Mouse (Mus musculus) heart, embryonic 16.5 days (tissue): Measurements from ENCODE around the gene Dkc1. TPM values are rescaled to one million over a fixed set of nuclear protein-coding genes. Genes with fewer than 3 reads are reported as not detected.
"Not testable (repeated sequence)": the region's sequence is repeated elsewhere in the genome, so short reads cannot be mapped to it uniquely, and the experiment has no call there.

Experiments
- ATAC-seq: fragments of 200-750 bp; cut with Nextera tagmentation; replicated peaks from 2 replicates; pipeline ENCODE4 v1.8.0; 2017; ENCODE audit warnings: moderate number of reproducible peaks; ENCODE audit not compliant: insufficient read depth, low FRiP score; ENCODE audit errors: extremely low read depth
- H3K27ac ChIP-seq: fragments of 300-500 bp; sonication (generic); 2 replicates; pipeline ENCODE4 v1.5.1; 2014; ENCODE audit warnings: mild to moderate bottlenecking, low read length, control low read depth, moderate library complexity
- H3K27me3 ChIP-seq: fragments of 300-500 bp; sonication (generic); 2 replicates; pipeline ENCODE4 v1.6.1; 2014; ENCODE audit warnings: low read length, mixed read lengths; ENCODE audit not compliant: control insufficient read depth, insufficient read depth
- H3K36me3 ChIP-seq: fragments of 300-500 bp; sonication (generic); 2 replicates; pipeline ENCODE4 v1.6.1; 2014; ENCODE audit not compliant: control insufficient read depth, insufficient read depth
- H3K4me1 ChIP-seq: fragments of 300-500 bp; sonication (generic); 2 replicates; pipeline ENCODE4 v1.6.1; 2014; ENCODE audit warnings: low read length, mixed read lengths; ENCODE audit not compliant: control insufficient read depth, insufficient read depth
- H3K4me2 ChIP-seq: fragments of 300-500 bp; sonication (generic); 2 replicates; pipeline ENCODE4 v1.6.1; 2014; ENCODE audit warnings: low read depth, mild to moderate bottlenecking, control low read depth, low read length
- H3K4me3 ChIP-seq: fragments of 300-500 bp; sonication (generic); 2 replicates; pipeline ENCODE4 v1.5.1; 2014; ENCODE audit warnings: mild to moderate bottlenecking, control low read depth, low read length
- H3K9ac ChIP-seq: fragments of 300-500 bp; sonication (generic); 2 replicates; pipeline ENCODE4 v1.6.1; 2014; ENCODE audit warnings: low read length, control low read depth
- H3K9me3 ChIP-seq: fragments of 300-500 bp; sonication (generic); replicated peaks from 2 replicates; pipeline ENCODE4 v1.6.1; 2016; ENCODE audit warnings: low read length; ENCODE audit not compliant: control insufficient read depth
- WGBS: fragments of 180-500 bp; shearing (Covaris S2); extraction: QIAGEN DNeasy Blood & Tissue Kit; methylation state at CpG from one replicate; pipeline ENCODE4 v1.1.7; 2014; 5-methylcytosine and 5-hydroxymethylcytosine counted together
- polyA plus RNA-seq: library from polyadenylated mRNA; unstranded; fragments of >200 nt; fragmentation: Nextera tagmentation; extraction: Ambion mirVana; gene quantifications from 2 replicates; pipeline ENCODE4 v1.2.1, GENCODE M21; 2015

Dkc1 gene
- polyA plus RNA-seq, 1 experiment from 2014 or later: 82.9 TPM

GRCm38 (mm10) chrX:75136938-75137337 lies 41.3 kb downstream of the Dkc1 start:
- Histone ChIP-seq H3K27ac (no peak overlapping the region), H3K27me3 (no peaks in the 10 kb centered on the region), H3K4me1 (no peaks in the 10 kb centered on the region), H3K9ac (no peak overlapping the region), H3K9me3 (no peaks in the 10 kb centered on the region), H3K4me3 (no peak overlapping the region), H3K36me3 (no peaks in the 10 kb centered on the region), H3K4me2 (no peak overlapping the region)
- ATAC-seq: no peak

- Histone ChIP-seq H3K36me3 (no peaks in the 10 kb centered on the region), H3K4me1 (no peaks in the 10 kb centered on the region), H3K4me3 (no peak overlapping the region), H3K27ac (no peak overlapping the region), H3K27me3 (no peaks in the 10 kb centered on the region), H3K4me2 (no peak overlapping the region), H3K9me3 (no peaks in the 10 kb centered on the region), H3K9ac (no peak overlapping the region)
- no peak for ATAC-seq
- WGBS: 68% methylated on average over 2 of the region's 2 CpGs
Observed at GRCm38 (mm10) chrX:75137729-75138128, 42.1 kb downstream of the Dkc1 start.

- H3K4me1 ChIP-seq: no peaks in the 10 kb centered on the region
- H3K9me3 ChIP-seq: no peaks in the 10 kb centered on the region
- no peak overlapping the region for H3K4me2 ChIP-seq
- no peak for ATAC-seq
- H3K27ac ChIP-seq: no peak overlapping the region
- no peak overlapping the region for H3K9ac ChIP-seq
- 88% methylated on average over 2 of the region's 2 CpGs for WGBS
- no peak overlapping the region for H3K4me3 ChIP-seq
- no peaks in the 10 kb centered on the region for H3K27me3 ChIP-seq
- H3K36me3 ChIP-seq: no peaks in the 10 kb centered on the region
Observed at GRCm38 (mm10) chrX:75138182-75138581, 42.5 kb downstream of the Dkc1 start.

GRCm38 (mm10) chrX:75143124-75143555 lies 47.5 kb downstream of the Dkc1 start:
- not testable (repeated sequence) for H3K27ac ChIP-seq, H3K9me3 ChIP-seq, H3K36me3 ChIP-seq, H3K4me1 ChIP-seq, H3K27me3 ChIP-seq
- Histone ChIP-seq H3K4me2 (peak overlapping the region; percentile 64), H3K4me3 (peak overlapping the region; percentile 46), H3K9ac (peak overlapping the region; percentile 46; the same call in 1 of the 2 replicates)
- ATAC-seq: 0 out of 2 replicates have a peak, but pooled peaks have one; percentile 18
- 27% methylated on average over 12 of the region's 42 CpGs for WGBS

- 70% methylated on average over 4 of the region's 4 CpGs for WGBS
- no peak overlapping the region for H3K27ac ChIP-seq
- no peak overlapping the region for H3K4me2 ChIP-seq
- no peaks in the 10 kb centered on the region for H3K27me3 ChIP-seq
- no peaks in the 10 kb centered on the region for H3K4me1 ChIP-seq
- H3K9me3 ChIP-seq: no peaks in the 10 kb centered on the region
- ATAC-seq: no peak
- no peak overlapping the region for H3K4me3 ChIP-seq
- H3K9ac ChIP-seq: no peak overlapping the region
- H3K36me3 ChIP-seq: no peaks in the 10 kb centered on the region
Observed at GRCm38 (mm10) chrX:75148414-75148813, 52.8 kb downstream of the Dkc1 start.

GRCm38 (mm10) chrX:75150304-75150703 lies 54.6 kb downstream of the Dkc1 start:
- 70% methylated on average over 2 of the region's 2 CpGs for WGBS
- no peak overlapping the region for H3K4me2 ChIP-seq
- no peaks in the 10 kb centered on the region for H3K4me1 ChIP-seq
- no peaks in the 10 kb centered on the region for H3K9me3 ChIP-seq
- no peaks in the 10 kb centered on the region for H3K36me3 ChIP-seq
- no peak overlapping the region for H3K4me3 ChIP-seq
- H3K27me3 ChIP-seq: no peaks in the 10 kb centered on the region
- no peak overlapping the region for H3K9ac ChIP-seq
- ATAC-seq: no peak
- H3K27ac ChIP-seq: no peak overlapping the region

GRCm38 (mm10) chrX:75152249-75152648 lies 56.6 kb downstream of the Dkc1 start:
- no peaks in the 10 kb centered on the region for H3K36me3 ChIP-seq
- H3K9ac ChIP-seq: no peak overlapping the region
- no peak overlapping the region for H3K4me3 ChIP-seq
- H3K9me3 ChIP-seq: no peaks in the 10 kb centered on the region
- WGBS: 41% methylated on average over 1 of the region's 1 CpGs
- no peak overlapping the region for H3K4me2 ChIP-seq
- no peak overlapping the region for H3K27ac ChIP-seq
- ATAC-seq: no peak
- H3K27me3 ChIP-seq: no peaks in the 10 kb centered on the region
- H3K4me1 ChIP-seq: no peaks in the 10 kb centered on the region

- Histone ChIP-seq H3K27me3 (no peaks in the 10 kb centered on the region), H3K4me3 (peak overlapping the region; percentile 54), H3K4me2 (peak overlapping the region; percentile 70), H3K4me1 (no peaks in the 10 kb centered on the region), H3K27ac (no peak overlapping the region), H3K9ac (peak overlapping the region; percentile 63), H3K36me3 (no peaks in the 10 kb centered on the region), H3K9me3 (no peaks in the 10 kb centered on the region)
- WGBS: 12% methylated on average over 38 of the region's 49 CpGs
- peak; percentile 65; the same call in 1 of the 2 replicates for ATAC-seq
Observed at GRCm38 (mm10) chrX:75155576-75156243, 60.1 kb downstream of the Dkc1 start.
